Mouse (Mus musculus): Measurements from ENCODE around the gene H2-Ob. TPM values are rescaled to one million over a fixed set of nuclear protein-coding genes. Genes with fewer than 3 reads are reported as not detected.
A peak's percentile ranks its signal among the peaks of the same experiment; 100 is the strongest.

H2-Ob gene
- polyA plus RNA-seq, 1 experiment from 2014 or later: 0.05 TPM

GRCm38 (mm10) chr17:34249361-34249760 lies 10.7 kb downstream of the H2-Ob start:
- Histone ChIP-seq H3K9ac (no peak overlapping the region), H3K4me1 (no peaks in the 10 kb centered on the region), H3K27me3 (replicated peaks) (peaks cover 14% of the 10 kb centered on the region; the same call in 1 of the 2 replicates), H3K9me3 (replicated peaks) (no peaks in the 10 kb centered on the region), H3K36me3 (no peaks in the 10 kb centered on the region), H3K4me3 (no peak overlapping the region), H3K4me2 (no peak overlapping the region), H3K27ac (no peak overlapping the region)
- WGBS (ENCODE audit: insufficient replicate concordance): 31% methylated on average over 3 of the region's 3 CpGs
- ATAC-seq: no peak

GRCm38 (mm10) chr17:34249878-34250277 lies 11.2 kb downstream of the H2-Ob start:
- Histone ChIP-seq H3K27me3 (replicated peaks) (peaks cover 14% of the 10 kb centered on the region; the same call in 1 of the 2 replicates), H3K4me2 (no peak overlapping the region), H3K36me3 (no peaks in the 10 kb centered on the region), H3K4me1 (no peaks in the 10 kb centered on the region), H3K4me3 (no peak overlapping the region), H3K27ac (no peak overlapping the region), H3K9ac (no peak overlapping the region), H3K9me3 (replicated peaks) (no peaks in the 10 kb centered on the region)
- ATAC-seq: no peak
- WGBS (ENCODE audit: insufficient replicate concordance): 22% methylated on average over 4 of the region's 4 CpGs

- Histone ChIP-seq H3K27me3 (replicated peaks) (peaks cover 19% of the 10 kb centered on the region), H3K9ac (no peak overlapping the region), H3K4me2 (no peak overlapping the region), H3K27ac (no peak overlapping the region), H3K4me3 (no peak overlapping the region), H3K9me3 (replicated peaks) (no peaks in the 10 kb centered on the region), H3K36me3 (no peaks in the 10 kb centered on the region), H3K4me1 (no peaks in the 10 kb centered on the region)
- no peak for ATAC-seq
- WGBS (ENCODE audit: insufficient replicate concordance): 49% methylated on average over 4 of the region's 4 CpGs
Observed at GRCm38 (mm10) chr17:34251666-34252065, 13.0 kb downstream of the H2-Ob start.

GRCm38 (mm10) chr17:34256501-34256900 lies 17.8 kb downstream of the H2-Ob start:
- ATAC-seq: no peak
- H3K9ac ChIP-seq: no peak overlapping the region
- H3K27ac ChIP-seq: no peak overlapping the region
- no peaks in the 10 kb centered on the region for H3K36me3 ChIP-seq
- no peak overlapping the region for H3K4me2 ChIP-seq
- no peaks in the 10 kb centered on the region for H3K9me3 ChIP-seq (replicated peaks)
- WGBS (ENCODE audit: insufficient replicate concordance): 61% methylated on average over 5 of the region's 5 CpGs
- peaks cover 42% of the 10 kb centered on the region for H3K27me3 ChIP-seq (replicated peaks)
- no peak overlapping the region for H3K4me3 ChIP-seq
- no peaks in the 10 kb centered on the region for H3K4me1 ChIP-seq

- WGBS (ENCODE audit: insufficient replicate concordance): 59% methylated on average over 11 of the region's 11 CpGs
- ATAC-seq: no peak
- H3K27ac ChIP-seq: no peak within 1 kb of the TSS
- peaks cover 54% of the 10 kb centered on the region for H3K27me3 ChIP-seq (replicated peaks)
- H3K4me2 ChIP-seq: no peak within 1 kb of the TSS
- H3K9ac ChIP-seq: no peak within 1 kb of the TSS
- H3K4me1 ChIP-seq: no peaks in the 10 kb centered on the region
- H3K36me3 ChIP-seq: no peaks in the 10 kb centered on the region
- no peaks in the 10 kb centered on the region for H3K9me3 ChIP-seq (replicated peaks)
- no peak within 1 kb of the TSS for H3K4me3 ChIP-seq
Observed at GRCm38 (mm10) chr17:34257594-34258375, 19.1 kb downstream of the H2-Ob start, which contains the start of gene H2-Ab1. Gene H2-Ab1, plus strand, starts transcription at chr17:34257689.

- Histone ChIP-seq H3K27ac (no peak overlapping the region), H3K4me1 (peaks cover 11% of the 10 kb centered on the region; the same call in 1 of the 2 replicates), H3K9me3 (replicated peaks) (no peaks in the 10 kb centered on the region), H3K36me3 (no peaks in the 10 kb centered on the region), H3K9ac (no peak overlapping the region), H3K27me3 (replicated peaks) (peaks cover 75% of the 10 kb centered on the region), H3K4me2 (no peak overlapping the region), H3K4me3 (no peak overlapping the region)
- no peak for ATAC-seq
- WGBS (ENCODE audit: insufficient replicate concordance): 66% methylated on average over 5 of the region's 5 CpGs
Observed at GRCm38 (mm10) chr17:34260551-34260950, 21.8 kb downstream of the H2-Ob start.

- Histone ChIP-seq H3K36me3 (no peaks in the 10 kb centered on the region), H3K9ac (no peak overlapping the region), H3K4me3 (no peak overlapping the region), H3K4me1 (peaks cover 11% of the 10 kb centered on the region; the same call in 1 of the 2 replicates), H3K27ac (no peak overlapping the region), H3K27me3 (replicated peaks) (peaks cover 73% of the 10 kb centered on the region), H3K4me2 (no peak overlapping the region), H3K9me3 (replicated peaks) (no peaks in the 10 kb centered on the region)
- 27% methylated on average over 4 of the region's 4 CpGs for WGBS (ENCODE audit: insufficient replicate concordance)
- no peak for ATAC-seq
Observed at GRCm38 (mm10) chr17:34261502-34261901, 22.8 kb downstream of the H2-Ob start.

GRCm38 (mm10) chr17:34263068-34263467 lies 24.4 kb downstream of the H2-Ob start:
- Histone ChIP-seq H3K9ac (no peak overlapping the region), H3K36me3 (no peaks in the 10 kb centered on the region), H3K4me1 (peaks cover 11% of the 10 kb centered on the region; the same call in 1 of the 2 replicates), H3K9me3 (replicated peaks) (no peaks in the 10 kb centered on the region), H3K27me3 (replicated peaks) (peaks cover 80% of the 10 kb centered on the region), H3K27ac (no peak overlapping the region), H3K4me2 (peak overlapping the region; percentile 85), H3K4me3 (peak overlapping the region; percentile 49)
- ATAC-seq: peak; percentile 62; the same call in 1 of the 2 replicates
- WGBS (ENCODE audit: insufficient replicate concordance): 1% methylated on average over 8 of the region's 8 CpGs

GRCm38 (mm10) chr17:34263811-34264371 lies 25.2 kb downstream of the H2-Ob start:
- Histone ChIP-seq H3K4me1 (peaks cover 11% of the 10 kb centered on the region; the same call in 1 of the 2 replicates), H3K27ac (no peak overlapping the region), H3K27me3 (replicated peaks) (peaks cover 75% of the 10 kb centered on the region), H3K4me3 (peak overlapping the region; percentile 54), H3K9ac (0 out of 2 replicates have a peak overlapping the region, but pooled peaks have one; percentile 55), H3K4me2 (peak overlapping the region; percentile 85), H3K36me3 (no peaks in the 10 kb centered on the region), H3K9me3 (replicated peaks) (no peaks in the 10 kb centered on the region)
- 6% methylated on average over 14 of the region's 14 CpGs for WGBS (ENCODE audit: insufficient replicate concordance)
- ATAC-seq: no peak

- Histone ChIP-seq H3K9ac (peak overlapping the region; percentile 55), H3K4me2 (peak overlapping the region; percentile 85), H3K36me3 (no peaks in the 10 kb centered on the region), H3K9me3 (replicated peaks) (no peaks in the 10 kb centered on the region), H3K4me3 (peak overlapping the region; percentile 54), H3K27me3 (replicated peaks) (peaks cover 67% of the 10 kb centered on the region), H3K27ac (no peak overlapping the region), H3K4me1 (peaks cover 11% of the 10 kb centered on the region; the same call in 1 of the 2 replicates)
- WGBS (ENCODE audit: insufficient replicate concordance): 1% methylated on average over 77 of the region's 93 CpGs
- ATAC-seq: 0 out of 2 replicates have a peak, but pooled peaks have one; percentile 15
Observed at GRCm38 (mm10) chr17:34264452-34265351, 26.0 kb downstream of the H2-Ob start.

- no peak overlapping the region for H3K9ac ChIP-seq
- no peaks in the 10 kb centered on the region for H3K9me3 ChIP-seq (replicated peaks)
- H3K4me2 ChIP-seq: no peak overlapping the region
- peaks cover 9% of the 10 kb centered on the region; the same call in 1 of the 2 replicates for H3K4me1 ChIP-seq
- no peak overlapping the region for H3K27ac ChIP-seq
- H3K4me3 ChIP-seq: no peak overlapping the region
- ATAC-seq: no peak
- H3K27me3 ChIP-seq (replicated peaks): peaks cover 41% of the 10 kb centered on the region
- WGBS (ENCODE audit: insufficient replicate concordance): 51% methylated on average over 2 of the region's 2 CpGs
- no peaks in the 10 kb centered on the region for H3K36me3 ChIP-seq
Observed at GRCm38 (mm10) chr17:34268262-34268661, 29.6 kb downstream of the H2-Ob start.
